Mouse (Mus musculus) limb, embryonic 12.5 days (tissue): ENCODE measurements around the gene Gm17349. TPM values are rescaled to one million over a fixed set of nuclear protein-coding genes. Genes with fewer than 3 reads are reported as not detected.

Experiments used
- ATAC-seq: fragments of 200-750 bp; cut with Nextera tagmentation; 2 replicates; pipeline ENCODE4 v1.8.0; 2017; ENCODE audit warnings: low read depth, moderate TSS enrichment; ENCODE audit not compliant: insufficient number of reproducible peaks, insufficient read depth, low FRiP score, low TSS enrichment
- H3K27ac ChIP-seq: fragments of 300-500 bp; sonication (generic); 2 replicates; pipeline ENCODE4 v1.5.1; 2016; ENCODE audit warnings: mild to moderate bottlenecking, moderate library complexity
- H3K27me3 ChIP-seq: fragments of 300-500 bp; sonication (generic); 2 replicates; pipeline ENCODE4 v1.6.1; 2016; ENCODE audit warnings: mild to moderate bottlenecking, moderate library complexity
- H3K36me3 ChIP-seq: fragments of 300-500 bp; sonication (generic); 2 replicates; pipeline ENCODE4 v1.6.1; 2016; ENCODE audit warnings: mild to moderate bottlenecking, moderate library complexity
- H3K4me1 ChIP-seq: fragments of 300-500 bp; sonication (generic); replicated peaks from 2 replicates; pipeline ENCODE4 v1.6.1; 2016
- H3K4me2 ChIP-seq: fragments of 300-500 bp; sonication (generic); 2 replicates; pipeline ENCODE4 v1.6.1; 2016; ENCODE audit warnings: mild to moderate bottlenecking, moderate library complexity
- H3K4me3 ChIP-seq: fragments of 300-500 bp; sonication (generic); replicated peaks from 2 replicates; pipeline ENCODE4 v1.5.1; 2016; ENCODE audit warnings: mild to moderate bottlenecking
- H3K9ac ChIP-seq: fragments of 300-500 bp; sonication (generic); replicated peaks from 2 replicates; pipeline ENCODE4 v1.6.1; 2016; ENCODE audit warnings: mild to moderate bottlenecking, moderate library complexity
- H3K9me3 ChIP-seq: fragments of 300-500 bp; sonication (generic); 2 replicates; pipeline ENCODE4 v1.6.1; 2016; ENCODE audit warnings: mild to moderate bottlenecking, moderate library complexity
- WGBS: fragments of 180-500 bp; shearing (Covaris S2); methylation state at CpG from one replicate; pipeline ENCODE4 v1.1.7; 2016; 5-methylcytosine and 5-hydroxymethylcytosine counted together
- polyA plus RNA-seq: library from polyadenylated mRNA; unstranded; fragments of >200 nt; fragmentation: Nextera tagmentation; extraction: Ambion mirVana; gene quantifications from 2 replicates; pipeline ENCODE4 v1.2.1, GENCODE M21; 2016

Gene Gm17349
- polyA plus RNA-seq, 1 experiment from 2014 or later, result not detected

- WGBS, result 7% methylated on average over 16 of the region's 17 CpGs
- peak overlapping the region; percentile 59 for H3K9ac ChIP-seq
- ATAC-seq, result no peak
- peak overlapping the region; percentile 99 for H3K4me2 ChIP-seq
- no peaks in the 10 kb centered on the region for H3K36me3 ChIP-seq
- H3K4me1 ChIP-seq, result peaks cover 14% of the 10 kb centered on the region
- H3K9me3 ChIP-seq, result no peaks in the 10 kb centered on the region
- H3K27me3 ChIP-seq, result peaks cover 82% of the 10 kb centered on the region
- H3K4me3 ChIP-seq, result peak overlapping the region; percentile 62
- no peak overlapping the region for H3K27ac ChIP-seq
These were observed 34.2 kb downstream of the Gm17349 start for GRCm38 (mm10) chr15:99670964-99671670.

- no peaks in the 10 kb centered on the region for H3K36me3 ChIP-seq
- WGBS, result 1% methylated on average over 59 of the region's 74 CpGs
- H3K4me3 ChIP-seq, result peak within 1 kb of the TSS; percentile 62
- H3K9me3 ChIP-seq, result no peaks in the 10 kb centered on the region
- H3K27me3 ChIP-seq, result peaks cover 83% of the 10 kb centered on the region
- peak within 1 kb of the TSS; percentile 59 for H3K9ac ChIP-seq
- H3K4me2 ChIP-seq, result peak within 1 kb of the TSS; percentile 99
- H3K27ac ChIP-seq, result no peak within 1 kb of the TSS
- peak; percentile 38; the same call in 1 of the 2 replicates for ATAC-seq
- peaks cover 15% of the 10 kb centered on the region for H3K4me1 ChIP-seq
These were observed 35.0 kb downstream of the Gm17349 start, which contains the start of gene Asic1 for GRCm38 (mm10) chr15:99670154-99670821. Gene Asic1 (plus strand): TSS chr15:99670368.

GRCm38 (mm10) chr15:99669392-99669791 is 35.9 kb downstream of the Gm17349 start:
- Histone ChIP-seq H3K4me2 (no peak overlapping the region), H3K27ac (no peak overlapping the region), H3K4me3 (no peak overlapping the region), H3K36me3 (no peaks in the 10 kb centered on the region), H3K27me3 (peaks cover 85% of the 10 kb centered on the region), H3K4me1 (peaks cover 24% of the 10 kb centered on the region), H3K9me3 (no peaks in the 10 kb centered on the region), H3K9ac (no peak overlapping the region)
- no peak for ATAC-seq
- 5% methylated on average over 1 of the region's 1 CpGs for WGBS

- WGBS, result 2% methylated on average over 12 of the region's 12 CpGs
- H3K4me3 ChIP-seq, result no peak overlapping the region
- ATAC-seq, result no peak
- no peak overlapping the region for H3K9ac ChIP-seq
- H3K9me3 ChIP-seq, result no peaks in the 10 kb centered on the region
- 0 out of 2 replicates have a peak overlapping the region, but pooled peaks have one; percentile 8 for H3K4me2 ChIP-seq
- peaks cover 29% of the 10 kb centered on the region for H3K4me1 ChIP-seq
- no peaks in the 10 kb centered on the region for H3K36me3 ChIP-seq
- H3K27me3 ChIP-seq, result peaks cover 89% of the 10 kb centered on the region
- no peak overlapping the region for H3K27ac ChIP-seq
These were observed 36.4 kb downstream of the Gm17349 start for GRCm38 (mm10) chr15:99668881-99669280.

GRCm38 (mm10) chr15:99667544-99667943 is 37.7 kb downstream of the Gm17349 start:
- Histone ChIP-seq H3K36me3 (no peaks in the 10 kb centered on the region), H3K27me3 (peaks cover 82% of the 10 kb centered on the region), H3K4me3 (no peak overlapping the region), H3K4me1 (peaks cover 35% of the 10 kb centered on the region), H3K9ac (no peak overlapping the region), H3K27ac (no peak overlapping the region), H3K9me3 (no peaks in the 10 kb centered on the region), H3K4me2 (no peak overlapping the region)
- 95% methylated on average over 2 of the region's 2 CpGs for WGBS
- ATAC-seq, result no peak

GRCm38 (mm10) chr15:99664600-99665451 is 40.5 kb downstream of the Gm17349 start:
- H3K9ac ChIP-seq, result peak overlapping the region; percentile 45
- H3K4me3 ChIP-seq, result peak overlapping the region; percentile 47
- H3K27ac ChIP-seq, result no peak overlapping the region
- ATAC-seq, result 0 out of 2 replicates have a peak, but pooled peaks have one; percentile 5
- H3K27me3 ChIP-seq, result peaks cover 56% of the 10 kb centered on the region
- under 1% methylated on average over 51 of the region's 52 CpGs for WGBS
- peaks cover 27% of the 10 kb centered on the region for H3K4me1 ChIP-seq
- peak overlapping the region; percentile 91 for H3K4me2 ChIP-seq
- no peaks in the 10 kb centered on the region for H3K9me3 ChIP-seq
- H3K36me3 ChIP-seq, result no peaks in the 10 kb centered on the region

GRCm38 (mm10) chr15:99663964-99664599 is 41.2 kb downstream of the Gm17349 start:
- Histone ChIP-seq H3K4me2 (peak overlapping the region; percentile 91), H3K36me3 (no peaks in the 10 kb centered on the region), H3K9ac (peak overlapping the region; percentile 45), H3K4me3 (peak overlapping the region; percentile 47), H3K27ac (no peak overlapping the region), H3K4me1 (peaks cover 27% of the 10 kb centered on the region), H3K9me3 (no peaks in the 10 kb centered on the region), H3K27me3 (peaks cover 49% of the 10 kb centered on the region)
- no peak for ATAC-seq
- 2% methylated on average over 17 of the region's 17 CpGs for WGBS

- H3K9ac ChIP-seq, result no peak overlapping the region
- no peak for ATAC-seq
- H3K36me3 ChIP-seq, result no peaks in the 10 kb centered on the region
- peaks cover 24% of the 10 kb centered on the region for H3K4me1 ChIP-seq
- H3K27ac ChIP-seq, result no peak overlapping the region
- 28% methylated on average over 7 of the region's 7 CpGs for WGBS
- no peak overlapping the region for H3K4me3 ChIP-seq
- H3K27me3 ChIP-seq, result peaks cover 40% of the 10 kb centered on the region
- no peak overlapping the region for H3K4me2 ChIP-seq
- no peaks in the 10 kb centered on the region for H3K9me3 ChIP-seq
These were observed 42.9 kb downstream of the Gm17349 start for GRCm38 (mm10) chr15:99662371-99662770.

GRCm38 (mm10) chr15:99661121-99661830 is 44.0 kb downstream of the Gm17349 start:
- Histone ChIP-seq H3K36me3 (no peaks in the 10 kb centered on the region), H3K27ac (no peak overlapping the region), H3K4me2 (no peak overlapping the region), H3K4me1 (peaks cover 24% of the 10 kb centered on the region), H3K27me3 (peaks cover 38% of the 10 kb centered on the region), H3K4me3 (no peak overlapping the region), H3K9me3 (no peaks in the 10 kb centered on the region), H3K9ac (no peak overlapping the region)
- WGBS, result 92% methylated on average over 15 of the region's 15 CpGs
- ATAC-seq, result no peak

- no peak for ATAC-seq
- Histone ChIP-seq H3K27me3 (peaks cover 41% of the 10 kb centered on the region), H3K36me3 (no peaks in the 10 kb centered on the region), H3K4me1 (peaks cover 14% of the 10 kb centered on the region), H3K4me2 (no peak overlapping the region), H3K27ac (no peak overlapping the region), H3K4me3 (no peak overlapping the region), H3K9ac (no peak overlapping the region), H3K9me3 (no peaks in the 10 kb centered on the region)
- WGBS, result 50% methylated on average over 2 of the region's 2 CpGs
These were observed 46.9 kb downstream of the Gm17349 start for GRCm38 (mm10) chr15:99658437-99658836.
